Mouse (Mus musculus) liver, embryonic 13.5 days (tissue): ENCODE data around the gene Gsap. TPM values are rescaled to one million over a fixed set of nuclear protein-coding genes. Genes with fewer than 3 reads are reported as not detected.

Experiments used
- ATAC-seq: fragments of 200-750 bp; cut with Nextera tagmentation; 2 replicates; pipeline ENCODE4 v1.8.0; 2017; ENCODE audit warnings: low read depth, mild to moderate bottlenecking, moderate number of reproducible peaks, moderate library complexity
- DNase-seq: peaks from one replicate; pipeline ENCODE4 v3.0.0; 2022
- H3K27ac ChIP-seq: fragments of 300-500 bp; sonication (generic); 2 replicates; pipeline ENCODE4 v1.5.1; 2015; ENCODE audit warnings: moderate library complexity, mild to moderate bottlenecking, inconsistent platforms
- H3K27me3 ChIP-seq: fragments of 300-500 bp; sonication (generic); 2 replicates; pipeline ENCODE4 v1.6.1; 2015; ENCODE audit warnings: mild to moderate bottlenecking, inconsistent platforms
- H3K36me3 ChIP-seq: fragments of 300-500 bp; sonication (generic); 2 replicates; pipeline ENCODE4 v1.6.1; 2015; ENCODE audit warnings: mild to moderate bottlenecking, inconsistent platforms
- H3K4me1 ChIP-seq: fragments of 300-500 bp; sonication (generic); replicated peaks from 2 replicates; pipeline ENCODE4 v1.6.1; 2015; ENCODE audit warnings: inconsistent platforms
- H3K4me2 ChIP-seq: fragments of 300-500 bp; sonication (generic); 2 replicates; pipeline ENCODE4 v1.6.1; 2015; ENCODE audit warnings: inconsistent platforms, mild to moderate bottlenecking, moderate library complexity
- H3K4me3 ChIP-seq: fragments of 300-500 bp; sonication (generic); replicated peaks from 2 replicates; pipeline ENCODE4 v1.5.1; 2015; ENCODE audit warnings: mild to moderate bottlenecking, inconsistent platforms
- H3K9ac ChIP-seq: fragments of 300-500 bp; sonication (generic); 2 replicates; pipeline ENCODE4 v1.6.1; 2015; ENCODE audit warnings: mild to moderate bottlenecking, inconsistent platforms
- H3K9me3 ChIP-seq: fragments of 300-500 bp; sonication (generic); replicated peaks from 2 replicates; pipeline ENCODE4 v1.6.1; 2016; ENCODE audit warnings: inconsistent platforms
- WGBS: fragments of 180-500 bp; shearing (Covaris S2); methylation state at CpG from one replicate; pipeline ENCODE4 v1.1.7; 2015; ENCODE audit not compliant: insufficient replicate concordance; 5-methylcytosine and 5-hydroxymethylcytosine counted together
- polyA plus RNA-seq: library from polyadenylated mRNA; unstranded; fragments of >200 nt; fragmentation: Nextera tagmentation; extraction: Ambion mirVana; gene quantifications from 2 replicates; pipeline ENCODE4 v1.2.1, GENCODE M21; 2015

The Gsap gene
- polyA plus RNA-seq, 1 experiment from 2014 or later = 1.8 TPM

DNA sequence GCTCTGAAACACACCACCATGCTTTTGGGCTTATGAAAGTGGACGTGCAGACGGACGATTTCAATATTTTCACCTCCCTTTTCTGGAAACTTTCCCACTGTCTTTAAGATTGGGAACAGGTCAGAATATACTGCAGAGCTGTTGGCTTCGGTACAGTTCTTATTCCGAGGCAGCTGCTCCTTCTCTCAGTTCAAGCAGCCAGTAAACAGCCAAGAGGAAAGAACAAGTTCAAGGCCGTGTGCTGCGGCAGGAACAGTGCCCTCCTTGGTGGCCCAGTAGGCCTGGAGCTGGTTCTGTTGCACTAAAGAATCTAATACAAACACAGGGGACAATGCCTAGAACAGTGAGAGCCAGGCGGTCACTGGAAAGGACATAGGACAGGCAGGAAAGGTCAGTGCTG lies 104.5 kb downstream of the Gsap start:
- Histone ChIP-seq H3K27me3 (no peaks in the 10 kb centered on the region), H3K9me3 (no peaks in the 10 kb centered on the region), H3K4me3 (no peak overlapping the region), H3K36me3 (no peaks in the 10 kb centered on the region), H3K4me2 (no peak overlapping the region), H3K9ac (no peak overlapping the region), H3K4me1 (0 out of 2 replicates have a peak, but pooled peaks cover 6% of the 10 kb centered on the region), H3K27ac (no peak overlapping the region)
- DNase-seq (no peak), ATAC-seq (no peak)
- WGBS = 71% methylated on average over 8 of the region's 8 CpGs

DNA sequence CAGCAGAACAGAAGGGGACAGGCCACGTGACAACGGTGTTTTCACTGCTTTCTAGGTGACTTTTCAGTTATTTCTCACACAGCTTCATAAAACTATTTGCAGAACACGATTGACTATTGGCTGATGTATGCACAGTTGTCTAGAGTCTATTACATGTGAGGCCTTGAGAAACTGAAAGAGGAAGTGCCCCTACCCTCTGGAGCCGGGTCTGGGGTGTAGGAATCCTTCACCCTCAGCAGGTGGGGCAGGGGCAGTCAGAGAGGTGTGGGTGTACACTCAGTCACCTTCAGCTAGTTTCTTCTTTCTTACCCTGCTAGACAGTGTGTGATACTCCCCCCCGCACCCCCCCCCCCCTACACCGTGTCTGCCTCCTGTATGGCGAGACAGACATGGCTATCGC lies 109.6 kb downstream of the Gsap start:
- Histone ChIP-seq H3K36me3 (no peaks in the 10 kb centered on the region), H3K9me3 (no peaks in the 10 kb centered on the region), H3K4me1 (no peaks in the 10 kb centered on the region), H3K27ac (no peak overlapping the region), H3K9ac (no peak overlapping the region), H3K4me2 (no peak overlapping the region), H3K27me3 (no peaks in the 10 kb centered on the region), H3K4me3 (no peak overlapping the region)
- no peak for ATAC-seq
- no peak for DNase-seq
- 70% methylated on average over 8 of the region's 8 CpGs for WGBS

DNA sequence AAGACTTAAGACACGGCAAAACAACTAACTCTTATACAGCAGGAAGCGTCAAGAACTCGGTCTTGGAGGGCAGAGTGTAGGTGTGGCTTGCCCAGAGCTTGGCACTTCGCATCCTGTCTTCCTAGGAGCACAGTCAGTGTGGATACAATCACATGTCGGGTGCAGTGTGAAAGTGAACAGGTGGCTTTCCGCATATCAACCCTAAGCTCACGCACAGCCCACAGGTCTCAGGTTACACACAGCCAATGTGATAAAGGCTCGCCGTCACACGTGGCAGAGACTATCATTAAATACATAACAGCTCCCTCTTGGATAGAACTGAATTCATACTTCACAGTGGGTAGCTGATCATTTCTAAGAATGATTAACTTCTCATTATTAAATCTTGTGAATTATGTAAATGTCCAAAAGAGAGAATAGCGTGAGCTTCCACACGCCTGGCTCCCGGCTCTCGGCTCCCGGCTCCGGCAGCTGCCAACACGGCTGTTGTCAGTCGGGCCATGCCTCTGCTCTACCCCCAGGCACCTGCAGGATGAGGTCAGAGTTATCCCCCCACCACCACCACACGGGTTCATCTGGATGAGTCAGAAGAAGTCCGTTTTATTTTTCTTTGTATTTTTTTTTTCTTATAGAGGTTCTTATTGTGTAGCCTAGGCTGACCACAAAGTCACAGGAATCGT lies 113.2 kb downstream of the Gsap start:
- DNase-seq (no peak), ATAC-seq (no peak)
- WGBS = 70% methylated on average over 21 of the region's 21 CpGs
- no peak overlapping the region for H3K27ac ChIP-seq
- no peaks in the 10 kb centered on the region for H3K4me1 ChIP-seq
- H3K36me3 ChIP-seq = no peaks in the 10 kb centered on the region
- H3K9me3 ChIP-seq = no peaks in the 10 kb centered on the region
- H3K4me3 ChIP-seq = no peak overlapping the region
- no peaks in the 10 kb centered on the region for H3K27me3 ChIP-seq
- no peak overlapping the region for H3K9ac ChIP-seq
- no peak overlapping the region for H3K4me2 ChIP-seq

DNA sequence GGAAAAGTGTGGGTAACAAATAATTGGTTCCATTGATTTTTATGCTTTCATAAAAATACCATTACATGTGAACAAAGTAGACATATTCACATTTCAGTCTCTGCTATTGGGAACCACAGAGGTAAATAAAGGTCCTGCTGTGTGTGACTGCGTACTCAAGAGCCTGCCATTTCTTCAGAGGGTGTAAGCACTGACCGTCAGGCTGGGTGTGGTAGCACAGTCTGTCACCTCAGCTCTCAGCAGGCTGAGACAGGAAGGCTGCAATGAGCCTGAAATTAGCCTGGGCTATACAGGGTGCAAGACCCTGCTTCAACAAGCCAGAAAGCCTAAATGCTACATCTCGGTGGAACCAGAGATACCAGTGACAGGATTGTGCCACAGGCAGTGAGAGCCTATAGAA lies 114.0 kb downstream of the Gsap start:
- Histone ChIP-seq H3K27me3 (no peaks in the 10 kb centered on the region), H3K4me1 (no peaks in the 10 kb centered on the region), H3K4me3 (no peak overlapping the region), H3K27ac (no peak overlapping the region), H3K9ac (no peak overlapping the region), H3K36me3 (no peaks in the 10 kb centered on the region), H3K4me2 (no peak overlapping the region), H3K9me3 (no peaks in the 10 kb centered on the region)
- ATAC-seq = no peak
- 64% methylated on average over 3 of the region's 3 CpGs for WGBS
- DNase-seq = no peak

DNA sequence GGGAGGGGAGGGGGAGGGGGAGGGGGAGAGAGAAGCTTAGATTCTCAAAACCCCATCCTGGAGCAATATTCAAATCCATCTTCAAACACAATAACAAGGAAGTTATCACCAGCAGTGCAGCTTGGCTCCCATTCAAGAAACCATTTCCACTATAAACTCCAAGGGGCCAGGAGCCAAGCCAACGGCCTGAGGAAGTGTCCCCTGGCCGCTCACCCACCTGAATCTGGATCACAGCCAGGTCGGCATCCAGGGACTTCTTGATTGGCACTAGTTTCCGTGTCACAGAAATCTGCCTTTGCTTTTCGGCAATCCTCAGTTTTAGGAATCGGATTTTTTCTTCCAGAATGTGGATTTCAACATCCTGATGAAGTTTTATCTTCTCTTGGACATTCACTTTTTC lies 115.0 kb downstream of the Gsap start:
- Histone ChIP-seq H3K4me1 (no peaks in the 10 kb centered on the region), H3K9me3 (no peaks in the 10 kb centered on the region), H3K4me3 (no peak overlapping the region), H3K36me3 (no peaks in the 10 kb centered on the region), H3K4me2 (no peak overlapping the region), H3K27ac (no peak overlapping the region), H3K27me3 (no peaks in the 10 kb centered on the region), H3K9ac (no peak overlapping the region)
- DNase-seq (no peak), ATAC-seq (no peak)
- 62% methylated on average over 6 of the region's 6 CpGs for WGBS

DNA sequence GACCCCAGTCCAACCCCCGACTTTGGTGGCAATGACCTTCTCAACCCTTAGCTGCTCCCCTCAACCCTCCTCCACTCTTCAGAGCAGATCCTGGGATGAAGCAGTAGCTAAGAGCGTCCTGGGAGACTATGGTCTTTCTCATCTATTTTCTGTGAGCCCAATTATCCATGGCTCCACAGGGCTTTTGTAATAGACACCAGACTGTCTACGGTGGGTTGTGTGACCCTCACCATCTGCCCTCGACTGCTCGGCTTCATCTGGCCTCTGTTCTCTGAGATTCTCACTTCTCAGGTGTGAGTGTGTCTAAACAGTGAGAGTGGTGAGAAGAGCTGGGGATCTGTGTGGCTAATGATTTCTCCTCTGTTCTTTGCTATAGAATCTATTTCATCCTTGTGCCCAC lies 121.1 kb downstream of the Gsap start:
- Histone ChIP-seq H3K9me3 (no peaks in the 10 kb centered on the region), H3K4me1 (no peaks in the 10 kb centered on the region), H3K36me3 (no peaks in the 10 kb centered on the region), H3K27me3 (no peaks in the 10 kb centered on the region), H3K4me2 (no peak overlapping the region), H3K27ac (no peak overlapping the region), H3K9ac (no peak overlapping the region), H3K4me3 (no peak overlapping the region)
- DNase-seq (no peak), ATAC-seq (no peak)
- WGBS = 65% methylated on average over 5 of the region's 5 CpGs

DNA sequence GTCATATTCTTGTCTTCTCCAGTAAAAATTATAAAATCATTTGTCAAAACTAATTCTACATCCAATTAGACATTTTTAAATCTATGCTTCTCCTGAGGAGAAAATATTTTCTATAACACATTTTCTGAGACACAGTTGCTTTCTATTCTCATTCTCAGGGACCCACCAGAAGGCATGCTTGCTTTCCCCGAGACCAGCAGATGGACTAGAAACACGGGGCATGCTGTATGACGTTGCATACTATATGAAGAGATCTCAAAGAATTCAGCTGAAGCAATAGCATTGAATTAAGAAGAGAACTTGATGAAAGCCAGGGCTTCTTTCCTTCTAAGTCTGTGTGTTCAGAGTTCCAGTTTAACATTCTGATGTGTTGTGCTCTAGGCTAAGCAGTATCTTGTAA lies 128.6 kb downstream of the Gsap start:
- Histone ChIP-seq H3K4me1 (no peaks in the 10 kb centered on the region), H3K4me2 (no peak overlapping the region), H3K9me3 (no peaks in the 10 kb centered on the region), H3K27ac (no peak overlapping the region), H3K9ac (no peak overlapping the region), H3K27me3 (no peaks in the 10 kb centered on the region), H3K36me3 (no peaks in the 10 kb centered on the region), H3K4me3 (no peak overlapping the region)
- DNase-seq (no peak), ATAC-seq (no peak)
- 58% methylated on average over 3 of the region's 3 CpGs for WGBS

DNA sequence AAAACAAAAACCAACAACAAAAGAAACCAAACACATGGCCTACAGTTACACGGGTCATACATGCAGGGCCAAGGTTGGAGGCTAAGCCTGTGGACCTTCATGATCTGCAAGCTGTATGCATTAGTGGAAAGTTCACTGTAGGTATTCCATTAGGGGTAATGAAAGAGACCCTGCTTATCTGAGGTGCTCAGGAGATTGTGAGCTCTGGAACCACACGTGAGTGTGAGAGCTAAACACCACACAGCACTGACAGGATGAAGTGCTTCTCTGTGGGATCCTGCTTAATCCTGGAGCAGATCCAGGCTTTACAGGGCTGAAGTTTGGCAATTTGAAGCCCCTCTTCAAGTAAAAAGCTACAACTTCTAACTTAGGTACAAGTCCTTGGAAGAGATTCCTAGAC lies 134.1 kb downstream of the Gsap start:
- Histone ChIP-seq H3K9me3 (no peaks in the 10 kb centered on the region), H3K36me3 (no peaks in the 10 kb centered on the region), H3K4me1 (no peaks in the 10 kb centered on the region), H3K4me3 (no peak overlapping the region), H3K27ac (no peak overlapping the region), H3K4me2 (no peak overlapping the region), H3K27me3 (no peaks in the 10 kb centered on the region), H3K9ac (no peak overlapping the region)
- DNase-seq = no peak
- no peak for ATAC-seq
- 60% methylated on average over 2 of the region's 2 CpGs for WGBS

DNA sequence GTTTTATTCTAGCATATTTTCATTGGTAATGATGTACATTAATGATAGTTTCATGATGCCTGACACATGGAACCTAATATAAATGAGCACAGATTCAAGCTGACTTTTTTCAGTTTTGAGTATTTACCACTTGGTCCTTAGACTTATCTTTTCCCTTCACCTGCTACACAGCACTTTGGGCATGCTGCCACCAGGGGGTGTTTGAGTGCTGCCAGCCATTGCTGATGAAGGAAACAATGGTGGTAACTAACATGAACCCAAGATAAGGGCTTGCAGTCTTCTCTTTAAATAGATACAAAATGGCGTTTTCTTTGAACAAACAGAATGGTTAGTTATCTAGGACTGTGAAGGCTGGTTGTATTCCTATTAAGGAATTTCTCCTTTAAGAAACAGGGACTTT lies 140.4 kb downstream of the Gsap start:
- no peak overlapping the region for H3K9ac ChIP-seq
- no peak overlapping the region for H3K4me2 ChIP-seq
- DNase-seq (peak; percentile 51), ATAC-seq (no peak)
- WGBS = 0% methylated on average over 1 of the region's 1 CpGs
- no peaks in the 10 kb centered on the region for H3K9me3 ChIP-seq
- H3K4me3 ChIP-seq = no peak overlapping the region
- H3K36me3 ChIP-seq = no peaks in the 10 kb centered on the region
- H3K4me1 ChIP-seq = peaks cover 8% of the 10 kb centered on the region; the same call in 1 of the 2 replicates
- H3K27ac ChIP-seq = no peak overlapping the region
- H3K27me3 ChIP-seq = no peaks in the 10 kb centered on the region

DNA sequence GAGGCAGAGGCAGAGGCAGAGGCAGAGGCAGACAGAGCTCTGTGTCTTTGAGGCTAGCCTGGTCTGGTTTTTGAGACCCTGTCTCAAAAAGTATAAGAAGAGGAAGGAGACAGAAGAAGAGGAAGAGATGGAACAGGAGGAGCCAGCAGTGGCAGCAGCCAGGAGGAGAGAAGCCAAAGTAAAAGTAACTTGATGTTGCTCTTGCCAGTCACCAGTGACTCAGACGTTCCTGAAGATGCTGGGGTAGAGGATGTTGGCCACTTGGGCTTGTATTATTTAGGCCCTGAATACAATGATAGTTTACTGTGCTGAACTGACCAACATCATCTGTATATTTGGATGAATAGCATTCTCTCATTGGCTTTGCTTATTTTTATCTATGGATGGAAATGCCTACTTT lies 142.5 kb downstream of the Gsap start:
- H3K9me3 ChIP-seq = no peaks in the 10 kb centered on the region
- no peaks in the 10 kb centered on the region for H3K27me3 ChIP-seq
- 41% methylated on average over 1 of the region's 1 CpGs for WGBS
- no peak overlapping the region for H3K4me2 ChIP-seq
- peaks cover 8% of the 10 kb centered on the region; the same call in 1 of the 2 replicates for H3K4me1 ChIP-seq
- ATAC-seq = no peak
- DNase-seq = no peak
- H3K4me3 ChIP-seq = no peak overlapping the region
- no peak overlapping the region for H3K9ac ChIP-seq
- H3K36me3 ChIP-seq = no peaks in the 10 kb centered on the region
- no peak overlapping the region for H3K27ac ChIP-seq

DNA sequence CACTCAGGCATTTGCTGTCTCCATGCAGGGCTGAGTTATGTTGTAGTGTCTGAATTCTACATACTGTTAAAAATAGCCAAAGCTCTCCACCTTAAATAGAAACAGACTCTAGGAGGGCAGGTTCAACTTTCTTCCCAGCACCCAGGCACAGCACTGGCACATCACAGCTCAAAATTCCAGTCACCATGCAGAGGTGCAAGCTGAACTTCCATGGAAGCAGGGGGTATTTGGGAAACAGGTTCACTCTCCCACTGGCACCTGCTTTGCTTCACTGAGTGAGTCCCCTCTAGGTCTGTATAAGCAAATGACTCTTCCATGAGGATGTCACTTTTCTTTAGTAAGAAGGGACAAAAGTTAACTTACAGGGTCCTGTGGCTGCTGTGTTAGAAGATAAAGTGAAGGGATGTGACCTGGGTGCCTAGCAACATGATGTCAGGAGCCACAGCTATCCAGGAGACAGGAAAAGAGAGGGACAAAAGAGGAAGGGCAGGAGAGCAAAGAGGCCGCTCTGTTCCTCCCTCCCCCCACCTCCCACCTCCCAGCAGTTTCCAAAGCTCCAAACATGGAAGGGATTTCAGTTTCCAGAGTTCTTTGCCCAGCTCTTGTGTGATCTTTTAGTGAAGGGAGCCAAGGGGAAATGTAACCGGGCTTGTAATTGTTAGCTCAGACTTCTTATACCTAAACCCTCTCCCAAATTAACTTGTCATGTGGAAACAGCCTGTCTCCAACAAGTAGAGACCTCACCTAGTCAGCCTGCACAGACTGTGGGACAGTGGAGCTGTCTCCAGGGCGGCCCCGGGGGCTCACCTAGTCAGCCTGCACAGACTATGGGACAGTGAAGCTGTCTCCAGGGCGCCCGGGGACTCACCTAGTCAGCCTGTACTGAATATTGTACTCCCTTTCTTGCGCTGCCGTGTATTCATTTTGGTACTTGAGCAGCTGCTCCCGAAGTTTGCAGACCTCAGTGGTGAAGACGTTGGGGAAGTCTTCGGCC lies 143.9 kb downstream of the Gsap start:
- H3K4me2 ChIP-seq = no peak overlapping the region
- H3K9ac ChIP-seq = no peak overlapping the region
- H3K4me3 ChIP-seq = no peak overlapping the region

More for the DNA sequence above, 143.9 kb downstream of the Gsap start:
- no peaks in the 10 kb centered on the region for H3K9me3 ChIP-seq
- ATAC-seq = no peak
- WGBS = 47% methylated on average over 11 of the region's 11 CpGs
- H3K4me1 ChIP-seq = peaks cover 8% of the 10 kb centered on the region; the same call in 1 of the 2 replicates
- H3K27me3 ChIP-seq = no peaks in the 10 kb centered on the region
- no peak for DNase-seq
- H3K27ac ChIP-seq = no peak overlapping the region
- H3K36me3 ChIP-seq = no peaks in the 10 kb centered on the region
